Mouse (Mus musculus) ovary, postnatal 10 days (tissue): Measurements from ENCODE around the gene Psmd8.

Experiments used
- DNase-seq: peaks from one replicate; pipeline ENCODE4 v3.0.0; 2022; ENCODE audit warnings: low spot score

Gene Psmd8

DNA sequence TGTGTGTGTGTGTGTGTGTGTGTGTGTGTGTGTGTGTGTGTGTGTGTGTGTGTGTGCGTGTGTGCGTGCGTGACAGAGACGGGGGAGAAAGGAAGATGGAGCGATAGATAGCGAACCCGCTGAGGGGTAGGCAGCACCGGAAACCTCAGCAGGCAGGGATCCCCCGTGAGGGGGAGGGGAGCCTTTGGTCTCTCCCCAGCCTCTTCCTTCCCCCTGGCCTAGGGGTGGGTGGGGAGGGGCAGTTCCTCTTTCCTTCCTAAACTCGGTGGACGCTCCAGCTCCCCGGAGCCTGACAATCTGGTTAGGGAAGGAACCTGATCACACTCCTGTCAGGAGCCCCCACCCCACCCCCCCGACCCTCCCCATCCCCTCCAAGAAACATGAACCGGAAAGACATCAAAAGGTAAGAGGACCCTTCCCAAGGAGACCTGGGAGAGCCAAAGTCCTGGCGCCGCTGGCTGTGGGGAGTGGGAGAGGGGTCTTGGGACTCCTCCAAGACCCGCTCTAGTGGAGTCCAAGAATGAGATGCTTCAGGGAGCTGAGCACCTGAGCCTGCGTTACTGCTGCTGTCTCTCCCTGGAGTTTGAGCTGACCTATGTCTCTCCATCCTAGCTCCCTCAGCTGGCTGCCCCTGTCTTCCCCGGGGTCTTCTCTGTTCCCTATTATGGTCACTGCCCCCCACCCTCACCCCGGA, 45.7 kb downstream of the Psmd8 start, which contains the start of gene Rasgrp4:
Gene Rasgrp4 (plus strand): TSS at position 159 of the 694 bp plus-strand sequence.
- no peak for DNase-seq

GRCm38 (mm10) chr7:29134230-29134629, 46.3 kb downstream of the Psmd8 start:
- no peak for DNase-seq

- DNase-seq, result no peak
These were observed 51.8 kb downstream of the Psmd8 start for GRCm38 (mm10) chr7:29128725-29129124.

GRCm38 (mm10) chr7:29126173-29126915, 54.2 kb downstream of the Psmd8 start:
- DNase-seq, result no peak

DNA sequence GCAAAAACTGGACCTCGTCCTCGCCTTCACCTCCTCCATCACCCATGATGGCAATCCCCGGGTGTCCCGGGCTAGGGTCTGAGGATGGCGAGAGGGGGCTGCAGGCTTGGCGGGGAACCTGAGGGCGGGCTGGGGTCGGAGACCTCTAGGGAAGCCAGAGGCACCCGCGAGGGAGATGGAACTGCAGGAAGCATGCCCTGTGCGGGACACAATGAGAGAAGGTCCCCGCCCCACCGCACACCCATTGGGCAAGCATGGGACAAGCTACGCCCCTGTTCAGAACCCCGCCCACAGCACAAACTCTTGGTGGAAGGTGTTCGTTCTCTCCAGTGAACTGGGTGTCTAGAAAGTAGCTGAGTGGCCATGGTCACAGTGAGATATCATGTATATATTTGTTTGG, 55.5 kb downstream of the Psmd8 start, which contains the start of gene Ryr1:
Gene Ryr1 (minus strand): TSS at position 210 of the 400 bp plus-strand sequence.
- no peak for DNase-seq
